Mouse (Mus musculus) heart, postnatal 14 days (tissue): ENCODE results near the gene Espn. TPM values are rescaled to one million over a fixed set of nuclear protein-coding genes. Genes with fewer than 3 reads are reported as not detected.

Source experiments
- DNase-seq, 2 experiments: peaks; one replicate each; pipeline ENCODE4 v3.0.0; 2021 to 2022
- intact Hi-C: fragments of 180-260 bp; cut with DNase I; formaldehyde crosslinking; loops from one replicate; pipeline ENCODE4 v1.15.1; 2025
- long read RNA-seq, 2 experiments: library from polyadenylated mRNA; stranded (forward); transcript quantifications; one replicate each; pipeline ENCODE4 v2.0.0; 2021
- total RNA-seq, 2 experiments: library from RNA; stranded (reverse); gene quantifications; 2 replicates each; pipeline ENCODE4 v1.2.3; 2021

Gene Espn
- total RNA-seq: 1 to 10 TPM; 1.4 to 2.0 TPM
- long read RNA-seq, experiment 1: 0 reads
- long read RNA-seq, experiment 2: 0 reads

- intact Hi-C loops: no loop called here
- DNase-seq: peak; percentile 58 to 62
Measured at GRCm38 (mm10) chr4:152151966-152152544, at the start of gene Espn. Gene Espn, minus strand, starts transcription at chr4:152152371.

GRCm38 (mm10) chr4:152201492-152201891, 49.3 kb upstream of the Espn start:
- intact Hi-C loops: no loop called here

GRCm38 (mm10) chr4:152199617-152200016, 47.4 kb upstream of the Espn start:
- intact Hi-C loops: no loop called here
- DNase-seq: no peak

More at GRCm38 (mm10) chr4:152201492-152201891, 49.3 kb upstream of the Espn start:
- DNase-seq: no peak

GRCm38 (mm10) chr4:152197545-152197944, 45.4 kb upstream of the Espn start:
- intact Hi-C loops: no loop called here
- no peak for DNase-seq

- intact Hi-C loops: no loop called here
- DNase-seq: no peak
Measured at GRCm38 (mm10) chr4:152196276-152196675, 44.1 kb upstream of the Espn start.

GRCm38 (mm10) chr4:152194476-152195175, 42.5 kb upstream of the Espn start:
- intact Hi-C loops: no loop called here
- DNase-seq: no peak

- DNase-seq: no peak
- intact Hi-C loops: no loop called here
Measured at GRCm38 (mm10) chr4:152192569-152192968, 40.4 kb upstream of the Espn start.

- no peak for DNase-seq
Measured at GRCm38 (mm10) chr4:152190701-152191100, 38.5 kb upstream of the Espn start.

GRCm38 (mm10) chr4:152190096-152190653, 38.0 kb upstream of the Espn start:
- no peak for DNase-seq
- intact Hi-C loops: no loop called here

More at GRCm38 (mm10) chr4:152190701-152191100, 38.5 kb upstream of the Espn start:
- intact Hi-C loops: no loop called here

GRCm38 (mm10) chr4:152189691-152190090, 37.5 kb upstream of the Espn start:
- no peak for DNase-seq
- intact Hi-C loops: no loop called here

GRCm38 (mm10) chr4:152189071-152189470, 36.9 kb upstream of the Espn start:
- intact Hi-C loops: no loop called here
- no peak for DNase-seq

GRCm38 (mm10) chr4:152188651-152189050, 36.5 kb upstream of the Espn start:
- DNase-seq: no peak
- intact Hi-C loops: no loop called here

- intact Hi-C loops: no loop called here
- no peak for DNase-seq
Measured at GRCm38 (mm10) chr4:152187142-152187541, 35.0 kb upstream of the Espn start.

- DNase-seq: peak in 1 of 2 experiments; percentile 27
- intact Hi-C loops: no loop called here
Measured at GRCm38 (mm10) chr4:152186205-152187082, 34.3 kb upstream of the Espn start.

GRCm38 (mm10) chr4:152185510-152186204, 33.5 kb upstream of the Espn start:
- intact Hi-C loops: loop anchor here (2.0 kb wide), 1 partner anchor 21 kb away; no protein-coding TSS in a partner anchor
- peak; percentile 54 to 70 for DNase-seq

GRCm38 (mm10) chr4:152185137-152185509, 33.0 kb upstream of the Espn start:
- intact Hi-C loops: loop anchor here (2.0 kb wide), 1 partner anchor 22 kb away; no protein-coding TSS in a partner anchor
- peak in 1 of 2 experiments; percentile 37 for DNase-seq

GRCm38 (mm10) chr4:152184353-152185035, 32.3 kb upstream of the Espn start:
- DNase-seq: peak in 1 of 2 experiments; percentile 31
- intact Hi-C loops: loop anchor here (2.0 kb wide), 1 partner anchor 22 kb away; no protein-coding TSS in a partner anchor

- intact Hi-C loops: no loop called here
- no peak for DNase-seq
Measured at GRCm38 (mm10) chr4:152182205-152182604, 30.0 kb upstream of the Espn start.

- intact Hi-C loops: no loop called here
- DNase-seq: no peak
Measured at GRCm38 (mm10) chr4:152179946-152180660, 27.9 kb upstream of the Espn start.
